Mouse (Mus musculus) cerebellum, postnatal 36 days (tissue): ENCODE results near the gene Wnk1.

Source experiments
- DNase-seq, 2 experiments: peaks; one replicate each; pipeline ENCODE4 v3.0.0; 2021 to 2022; ENCODE audit warnings: mixed read lengths in 2 of 2

Wnk1 gene

DNA sequence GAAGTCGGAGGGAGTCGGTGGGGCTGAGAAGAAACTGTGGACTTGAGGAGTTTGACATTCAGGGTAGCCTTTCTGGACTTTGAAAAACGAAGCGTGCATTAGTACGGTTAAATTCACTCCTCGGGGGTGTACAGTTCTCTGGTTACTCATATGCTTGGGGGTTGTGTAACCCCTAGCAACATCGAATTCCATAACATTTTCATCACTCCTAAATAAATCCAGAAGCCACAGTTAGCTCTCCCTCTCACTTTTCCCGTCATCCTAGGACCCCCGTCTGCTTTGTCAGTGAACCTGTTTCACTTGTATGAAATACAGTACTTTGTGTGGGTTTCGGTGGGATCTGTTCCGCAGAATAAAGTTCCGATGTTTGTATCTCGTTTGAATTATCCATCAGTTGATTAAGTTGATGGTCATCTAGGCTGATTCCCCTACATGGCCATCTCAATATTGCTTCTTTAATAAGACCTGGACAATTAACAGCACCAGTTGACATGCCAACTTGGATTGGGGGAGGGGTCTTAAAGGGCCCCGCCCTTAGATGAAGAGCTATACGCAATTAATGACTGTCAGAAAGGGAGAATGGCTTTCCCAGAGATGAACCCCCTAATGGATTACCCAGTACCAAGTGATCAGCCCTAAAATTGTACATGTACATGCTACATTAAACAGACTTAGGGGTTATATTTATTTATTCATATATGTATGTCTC, 135.2 kb downstream of the Wnk1 start:
- no peak for DNase-seq

DNA sequence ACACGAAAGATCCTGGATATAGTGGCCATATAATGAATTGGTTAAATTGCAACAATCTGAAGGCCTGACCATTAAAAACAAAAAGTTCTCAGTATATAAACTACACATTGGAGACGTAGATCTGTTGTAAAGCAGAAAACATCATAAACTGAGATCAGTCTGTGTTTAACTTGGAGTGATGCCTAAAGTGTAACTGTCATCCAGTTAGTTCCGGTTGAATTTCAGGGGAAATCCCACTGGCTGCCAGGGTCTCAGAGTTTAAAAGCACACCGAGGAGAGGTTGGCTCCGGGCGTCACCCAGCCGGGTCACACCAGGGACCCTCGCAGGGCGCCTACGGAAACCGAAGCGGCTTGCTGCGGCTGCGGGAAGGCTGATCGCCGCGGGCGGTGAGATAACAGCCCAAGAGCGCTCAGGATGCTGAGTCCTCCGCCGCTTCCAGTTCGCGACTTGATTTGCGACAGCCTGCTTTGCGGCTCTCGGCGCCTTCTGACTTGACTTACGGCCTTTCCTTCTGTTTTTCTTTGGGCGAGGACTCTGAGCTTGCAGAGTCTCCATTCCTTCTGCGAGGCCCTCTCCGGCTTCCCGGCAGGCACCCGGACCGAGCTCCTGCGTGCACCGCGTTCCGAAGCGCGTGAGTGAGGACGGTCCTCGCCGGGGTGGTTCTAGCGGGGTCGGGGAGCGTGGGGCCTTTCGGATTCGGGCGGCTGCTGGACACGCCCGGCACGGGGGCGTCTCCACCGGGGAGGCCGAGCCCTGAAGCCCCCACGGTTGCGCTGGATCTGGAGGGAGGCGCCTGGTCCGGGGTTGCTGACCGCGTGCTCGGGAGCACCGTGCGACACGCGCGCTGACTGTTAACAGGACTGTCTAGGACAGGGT, 136.0 kb downstream of the Wnk1 start, which contains the start of gene Rad52:
Gene Rad52 (plus strand): TSS at position 495 of the 877 bp plus-strand sequence.
- DNase-seq = peak; percentile 91 to 92

- no peak for DNase-seq
Measured at GRCm38 (mm10) chr6:119892711-119893110, 145.8 kb downstream of the Wnk1 start.

DNA sequence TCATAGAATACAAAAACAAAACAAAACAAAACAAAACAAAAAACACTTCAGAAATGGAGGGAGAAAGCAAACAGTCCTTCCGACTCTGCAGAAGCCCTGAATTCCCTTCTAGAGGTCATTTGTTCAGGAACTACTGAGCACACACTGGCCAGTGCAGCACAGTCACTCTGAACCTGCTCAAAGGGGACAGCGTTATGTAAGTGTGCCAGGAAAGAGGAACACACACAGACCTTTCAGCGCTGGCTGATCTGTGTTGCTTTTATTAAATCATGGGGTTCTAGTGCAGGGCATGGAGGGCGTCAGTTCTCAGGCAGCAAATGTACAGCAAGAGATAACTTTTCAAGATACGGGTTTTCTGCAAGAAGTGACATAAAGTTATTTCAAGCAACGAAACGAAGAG, 155.3 kb downstream of the Wnk1 start:
- no peak for DNase-seq
